Mouse (Mus musculus): ENCODE results near the gene Lrrc28. TPM values are rescaled to one million over a fixed set of nuclear protein-coding genes. Genes with fewer than 3 reads are reported as not detected.

The Lrrc28 gene
- polyA plus RNA-seq (2015; fragmentation: Nextera tagmentation; extraction: Ambion mirVana) = 21.6 and 23.1 TPM in 2 replicates

GRCm38 (mm10) chr7:67644833-67645680 is at the start of gene Lrrc28:
Gene Lrrc28, minus strand, starts transcription at chr7:67645268.
- H3K9me3 ChIP-seq = no peaks in the 10 kb centered on the region
- peaks cover 22% of the 10 kb centered on the region for H3K4me1 ChIP-seq (replicated peaks)
- H3K27ac ChIP-seq (replicated peaks) = peak within 1 kb of the TSS; percentile 89
- H3K36me3 ChIP-seq = peaks cover 9% of the 10 kb centered on the region
- under 1% methylated on average over 55 of the region's 55 CpGs for WGBS
- peak; percentile 99 for ATAC-seq (ENCODE audit: low FRiP score, low read depth)
- peak within 1 kb of the TSS; percentile 83 for H3K9ac ChIP-seq
- H3K4me3 ChIP-seq = peak within 1 kb of the TSS; percentile 79
- no peaks in the 10 kb centered on the region for H3K27me3 ChIP-seq
- peak within 1 kb of the TSS; percentile 71 for H3K4me2 ChIP-seq

GRCm38 (mm10) chr7:67692791-67693538 is 47.9 kb upstream of the Lrrc28 start:
- no peak overlapping the region for H3K4me3 ChIP-seq
- no peak overlapping the region for H3K27ac ChIP-seq (replicated peaks)
- H3K4me1 ChIP-seq (replicated peaks) = no peaks in the 10 kb centered on the region
- 85% methylated on average over 23 of the region's 23 CpGs for WGBS
- H3K27me3 ChIP-seq = no peaks in the 10 kb centered on the region
- no peak overlapping the region for H3K9ac ChIP-seq
- no peaks in the 10 kb centered on the region for H3K9me3 ChIP-seq
- ATAC-seq (ENCODE audit: low FRiP score, low read depth) = no peak
- H3K4me2 ChIP-seq = no peak overlapping the region
- H3K36me3 ChIP-seq = no peaks in the 10 kb centered on the region

GRCm38 (mm10) chr7:67692141-67692540 is 47.1 kb upstream of the Lrrc28 start:
- H3K27me3 ChIP-seq = no peaks in the 10 kb centered on the region
- ATAC-seq (ENCODE audit: low FRiP score, low read depth) = no peak
- no peak overlapping the region for H3K4me2 ChIP-seq
- H3K4me1 ChIP-seq (replicated peaks) = no peaks in the 10 kb centered on the region
- no peak overlapping the region for H3K27ac ChIP-seq (replicated peaks)
- no peak overlapping the region for H3K9ac ChIP-seq
- H3K36me3 ChIP-seq = no peaks in the 10 kb centered on the region
- 72% methylated on average over 3 of the region's 3 CpGs for WGBS
- no peak overlapping the region for H3K4me3 ChIP-seq
- H3K9me3 ChIP-seq = no peaks in the 10 kb centered on the region

GRCm38 (mm10) chr7:67691036-67691435 is 46.0 kb upstream of the Lrrc28 start:
- Histone ChIP-seq H3K27me3 (no peaks in the 10 kb centered on the region), H3K27ac (replicated peaks) (no peak overlapping the region), H3K4me2 (no peak overlapping the region), H3K9ac (no peak overlapping the region), H3K36me3 (no peaks in the 10 kb centered on the region), H3K4me1 (replicated peaks) (no peaks in the 10 kb centered on the region), H3K9me3 (no peaks in the 10 kb centered on the region), H3K4me3 (no peak overlapping the region)
- whole genome bisulfite sequencing = 85% methylated on average over 6 of the region's 6 CpGs
- no peak for ATAC-seq (ENCODE audit: low FRiP score, low read depth)

- no peak overlapping the region for H3K4me2 ChIP-seq
- H3K36me3 ChIP-seq = no peaks in the 10 kb centered on the region
- no peak for ATAC-seq (ENCODE audit: low FRiP score, low read depth)
- no peaks in the 10 kb centered on the region for H3K27me3 ChIP-seq
- no peak overlapping the region for H3K27ac ChIP-seq (replicated peaks)
- H3K9me3 ChIP-seq = no peaks in the 10 kb centered on the region
- 77% methylated on average over 7 of the region's 7 CpGs for WGBS
- H3K4me1 ChIP-seq (replicated peaks) = no peaks in the 10 kb centered on the region
- H3K4me3 ChIP-seq = no peak overlapping the region
- no peak overlapping the region for H3K9ac ChIP-seq
Observed at GRCm38 (mm10) chr7:67689793-67690192, 44.7 kb upstream of the Lrrc28 start.

- H3K27ac ChIP-seq (replicated peaks) = 0 out of 2 replicates have a peak overlapping the region, but pooled peaks have one; percentile 2
- no peak overlapping the region for H3K4me3 ChIP-seq
- no peak overlapping the region for H3K4me2 ChIP-seq
- no peaks in the 10 kb centered on the region for H3K4me1 ChIP-seq (replicated peaks)
- no peaks in the 10 kb centered on the region for H3K36me3 ChIP-seq
- no peak overlapping the region for H3K9ac ChIP-seq
- no peak for ATAC-seq (ENCODE audit: low FRiP score, low read depth)
- no peaks in the 10 kb centered on the region for H3K9me3 ChIP-seq
- H3K27me3 ChIP-seq = no peaks in the 10 kb centered on the region
- 36% methylated on average over 3 of the region's 3 CpGs for WGBS
Observed at GRCm38 (mm10) chr7:67688281-67688680, 43.2 kb upstream of the Lrrc28 start.

- no peak overlapping the region for H3K4me3 ChIP-seq
- H3K4me2 ChIP-seq = no peak overlapping the region
- H3K27ac ChIP-seq (replicated peaks) = no peak overlapping the region
- ATAC-seq (ENCODE audit: low FRiP score, low read depth) = no peak
- no peaks in the 10 kb centered on the region for H3K4me1 ChIP-seq (replicated peaks)
- H3K27me3 ChIP-seq = no peaks in the 10 kb centered on the region
- 88% methylated on average over 3 of the region's 3 CpGs for WGBS
- H3K36me3 ChIP-seq = no peaks in the 10 kb centered on the region
- no peak overlapping the region for H3K9ac ChIP-seq
- no peaks in the 10 kb centered on the region for H3K9me3 ChIP-seq
Observed at GRCm38 (mm10) chr7:67686545-67686944, 41.5 kb upstream of the Lrrc28 start.

GRCm38 (mm10) chr7:67683006-67683405 is 37.9 kb upstream of the Lrrc28 start:
- Histone ChIP-seq H3K27ac (replicated peaks) (no peak overlapping the region), H3K36me3 (no peaks in the 10 kb centered on the region), H3K9me3 (no peaks in the 10 kb centered on the region), H3K4me1 (replicated peaks) (no peaks in the 10 kb centered on the region), H3K4me2 (no peak overlapping the region), H3K27me3 (no peaks in the 10 kb centered on the region), H3K4me3 (no peak overlapping the region), H3K9ac (no peak overlapping the region)
- ATAC-seq (ENCODE audit: low FRiP score, low read depth) = no peak
- 87% methylated on average over 16 of the region's 16 CpGs for WGBS

GRCm38 (mm10) chr7:67681078-67681477 is 36.0 kb upstream of the Lrrc28 start:
- H3K27me3 ChIP-seq = no peaks in the 10 kb centered on the region

GRCm38 (mm10) chr7:67678878-67679499 is 33.9 kb upstream of the Lrrc28 start:
- H3K4me2 ChIP-seq = no peak overlapping the region
- no peak overlapping the region for H3K4me3 ChIP-seq
- H3K9ac ChIP-seq = no peak overlapping the region
- no peaks in the 10 kb centered on the region for H3K36me3 ChIP-seq
- no peak overlapping the region for H3K27ac ChIP-seq (replicated peaks)
- ATAC-seq (ENCODE audit: low FRiP score, low read depth) = no peak
- no peaks in the 10 kb centered on the region for H3K27me3 ChIP-seq
- no peaks in the 10 kb centered on the region for H3K9me3 ChIP-seq
- 96% methylated on average over 16 of the region's 16 CpGs for WGBS
- H3K4me1 ChIP-seq (replicated peaks) = no peaks in the 10 kb centered on the region

More at GRCm38 (mm10) chr7:67681078-67681477, 36.0 kb upstream of the Lrrc28 start:
- Histone ChIP-seq H3K4me2 (no peak overlapping the region), H3K4me1 (replicated peaks) (no peaks in the 10 kb centered on the region), H3K9me3 (no peaks in the 10 kb centered on the region), H3K36me3 (no peaks in the 10 kb centered on the region), H3K9ac (no peak overlapping the region), H3K4me3 (no peak overlapping the region), H3K27ac (replicated peaks) (no peak overlapping the region)
- WGBS = 79% methylated on average over 9 of the region's 9 CpGs
- ATAC-seq (ENCODE audit: low FRiP score, low read depth) = no peak

GRCm38 (mm10) chr7:67673656-67674055 is 28.6 kb upstream of the Lrrc28 start:
- Histone ChIP-seq H3K4me3 (no peak overlapping the region), H3K27me3 (no peaks in the 10 kb centered on the region), H3K4me1 (replicated peaks) (no peaks in the 10 kb centered on the region), H3K4me2 (no peak overlapping the region), H3K27ac (replicated peaks) (no peak overlapping the region), H3K9me3 (no peaks in the 10 kb centered on the region), H3K9ac (no peak overlapping the region), H3K36me3 (no peaks in the 10 kb centered on the region)
- 90% methylated on average over 5 of the region's 5 CpGs for WGBS
- ATAC-seq (ENCODE audit: low FRiP score, low read depth) = no peak

- WGBS = 11% methylated on average over 10 of the region's 10 CpGs
- Histone ChIP-seq H3K4me3 (no peak overlapping the region), H3K36me3 (no peaks in the 10 kb centered on the region), H3K27me3 (no peaks in the 10 kb centered on the region), H3K9me3 (no peaks in the 10 kb centered on the region), H3K4me1 (replicated peaks) (no peaks in the 10 kb centered on the region), H3K9ac (no peak overlapping the region), H3K4me2 (no peak overlapping the region; the same call in 1 of the 2 replicates), H3K27ac (replicated peaks) (no peak overlapping the region)
- ATAC-seq (ENCODE audit: low FRiP score, low read depth) = peak; percentile 67
Observed at GRCm38 (mm10) chr7:67672650-67673049, 27.6 kb upstream of the Lrrc28 start.
